Mouse (Mus musculus) testis, postnatal 14 days (tissue): ENCODE results near the gene Otub2.
A peak's percentile ranks its signal among the peaks of the same experiment; 100 is the strongest.

ENCODE experiments used
- DNase-seq: peaks from one replicate; pipeline ENCODE4 v3.0.0; 2021; ENCODE audit warnings: low spot score

Gene Otub2

DNA sequence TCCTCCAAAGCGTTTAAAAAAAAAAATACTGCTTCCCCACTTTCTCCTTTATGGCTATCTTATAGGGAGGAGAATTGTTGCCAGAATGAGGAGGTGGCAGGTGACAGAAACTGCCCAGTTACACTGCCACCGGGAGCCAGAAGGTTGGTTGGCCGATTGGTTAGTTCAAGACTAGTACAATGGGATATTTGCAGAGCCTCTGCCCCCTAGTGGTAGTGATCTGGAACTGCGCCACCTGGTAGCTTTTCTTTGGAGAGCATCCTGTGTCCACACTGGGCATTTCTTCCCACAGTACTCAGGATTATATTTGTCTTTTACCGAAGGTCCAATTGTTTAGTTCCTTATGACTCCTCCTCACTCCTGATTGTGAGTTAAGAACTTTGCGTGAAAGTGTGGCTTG lies 16.8 kb upstream of the Otub2 start:
- peak; percentile 62 for DNase-seq

DNA sequence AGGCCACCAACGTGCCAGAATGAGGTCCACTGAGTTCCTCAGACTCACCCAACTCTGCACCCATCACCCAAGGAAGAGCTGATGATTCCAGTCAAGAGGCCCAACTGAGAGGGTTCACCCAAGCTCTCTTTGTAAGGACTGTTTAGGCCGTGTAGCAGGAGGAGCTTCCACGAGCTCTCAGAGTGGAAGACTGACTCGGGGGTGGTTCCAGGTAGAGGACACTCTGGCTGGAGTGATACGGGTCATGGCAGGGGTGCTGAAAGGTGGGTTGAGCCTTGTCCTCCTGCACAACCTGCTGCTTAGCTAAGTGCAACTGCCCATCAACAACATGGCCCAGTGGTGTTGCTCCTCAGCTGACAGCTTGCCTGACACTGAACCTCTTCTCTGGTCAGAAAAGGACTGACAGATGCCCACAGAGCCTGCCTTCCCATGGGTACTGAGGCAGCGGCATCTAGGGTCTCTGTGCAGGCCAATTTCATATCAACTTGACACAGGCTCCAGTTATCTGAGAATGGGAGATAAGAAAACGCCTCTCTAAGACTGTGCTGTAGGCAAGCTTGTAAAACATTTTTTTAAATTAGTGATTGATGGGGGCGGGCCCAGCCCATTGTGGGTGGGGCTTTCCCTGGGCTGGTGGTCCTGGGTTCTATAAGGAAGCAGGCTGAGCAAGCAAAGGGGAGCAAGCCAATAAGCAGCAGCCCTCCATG lies 14.8 kb upstream of the Otub2 start:
- no peak for DNase-seq

DNA sequence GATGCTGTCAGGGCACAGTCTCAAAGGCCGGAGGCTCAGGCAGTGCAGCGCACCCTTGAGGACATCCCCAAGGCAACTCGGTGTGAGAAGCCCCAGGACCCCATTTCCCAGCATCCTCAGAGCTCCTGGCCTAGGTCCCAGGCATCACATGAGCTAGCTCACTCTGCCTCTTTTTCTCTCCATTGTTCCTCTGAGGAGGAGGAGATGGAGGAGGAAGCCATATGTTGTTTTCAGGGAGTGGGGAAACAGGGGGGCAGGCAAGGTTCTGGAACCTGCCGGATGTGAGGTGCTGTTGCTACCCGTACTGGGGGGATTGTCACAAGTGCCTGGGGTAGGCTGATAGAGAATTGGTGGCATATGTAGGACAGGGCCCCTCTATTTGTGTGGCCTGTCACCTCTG lies 12.4 kb upstream of the Otub2 start:
- DNase-seq = no peak

DNA sequence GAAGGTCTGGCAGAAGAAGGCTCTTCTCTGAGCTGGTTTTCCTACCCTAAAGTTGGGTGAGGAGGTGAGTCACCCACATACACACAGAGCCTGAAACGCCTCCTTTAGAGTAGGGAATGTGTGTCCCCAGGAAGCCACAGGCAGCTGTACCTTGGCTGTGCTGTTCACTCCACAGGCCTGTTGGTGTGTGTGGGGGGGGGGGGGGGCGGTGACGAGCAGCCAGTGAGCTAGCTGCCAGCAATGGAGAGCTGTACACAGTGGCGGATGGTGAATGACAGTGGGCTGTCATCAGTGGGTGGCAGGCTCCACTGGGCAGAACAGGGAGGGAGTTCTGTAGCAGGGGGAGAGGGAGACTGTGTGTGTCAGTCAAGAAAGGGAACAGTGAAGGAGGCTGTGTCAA lies 11.7 kb upstream of the Otub2 start:
- DNase-seq = no peak

DNA sequence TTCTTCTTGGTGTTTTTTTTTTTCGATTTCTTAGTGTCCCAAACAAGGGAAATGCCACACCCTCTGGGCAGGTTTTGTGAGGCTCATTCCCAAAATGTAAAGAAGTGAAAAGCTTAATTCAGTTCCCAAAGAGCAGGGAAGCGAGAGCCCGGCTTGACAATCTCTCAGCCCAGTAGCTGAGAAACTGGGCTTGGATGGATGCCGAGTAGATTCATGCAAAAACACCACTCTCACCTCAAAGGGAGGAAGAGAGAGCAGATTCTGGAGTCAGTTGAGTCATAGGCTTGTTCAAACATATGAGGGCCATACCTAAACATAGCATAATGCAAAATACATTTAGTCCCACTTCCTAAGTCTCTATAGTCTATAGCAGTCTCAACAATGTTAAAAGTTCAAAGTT lies 8.3 kb upstream of the Otub2 start:
- DNase-seq = no peak

DNA sequence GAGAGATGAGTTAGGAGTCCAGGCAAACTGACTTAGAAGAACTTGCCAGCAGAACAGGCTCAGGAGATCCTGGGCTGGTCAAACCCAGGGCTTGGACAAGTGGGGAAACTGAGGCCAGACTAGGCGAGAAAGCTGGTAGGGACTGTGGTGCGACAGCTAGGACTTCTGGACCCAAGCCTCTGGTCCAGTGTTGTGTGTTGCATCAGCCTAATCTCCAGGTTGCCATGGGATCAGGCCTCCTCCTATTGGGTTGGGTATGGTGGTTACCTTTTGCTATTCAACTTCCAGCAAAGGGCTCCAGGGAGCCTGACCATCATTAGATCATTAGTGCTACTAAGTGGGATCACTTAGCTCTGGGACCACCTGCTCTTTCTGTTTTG lies 856 bp downstream of the Otub2 start:
- DNase-seq = no peak

DNA sequence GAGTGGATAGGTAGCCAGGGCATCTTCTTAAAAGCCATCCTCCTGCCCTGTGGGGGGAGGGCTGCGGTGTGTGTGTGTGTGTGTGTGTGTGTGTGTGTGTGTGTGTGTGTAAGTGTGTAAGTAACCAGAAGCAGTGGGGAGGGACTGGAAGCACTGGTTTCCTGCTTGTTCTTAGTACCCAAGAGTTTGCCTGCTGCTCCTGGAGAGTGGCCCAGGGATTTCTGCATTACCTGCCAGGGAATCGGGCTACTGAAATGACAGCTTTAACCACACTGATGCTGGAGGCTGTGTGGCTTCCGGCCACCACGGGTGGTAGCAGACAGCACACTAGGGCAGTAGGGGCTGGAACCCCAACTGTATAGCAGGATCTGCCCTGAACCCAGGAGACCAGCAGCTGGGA lies 1.5 kb downstream of the Otub2 start:
- no peak for DNase-seq

DNA sequence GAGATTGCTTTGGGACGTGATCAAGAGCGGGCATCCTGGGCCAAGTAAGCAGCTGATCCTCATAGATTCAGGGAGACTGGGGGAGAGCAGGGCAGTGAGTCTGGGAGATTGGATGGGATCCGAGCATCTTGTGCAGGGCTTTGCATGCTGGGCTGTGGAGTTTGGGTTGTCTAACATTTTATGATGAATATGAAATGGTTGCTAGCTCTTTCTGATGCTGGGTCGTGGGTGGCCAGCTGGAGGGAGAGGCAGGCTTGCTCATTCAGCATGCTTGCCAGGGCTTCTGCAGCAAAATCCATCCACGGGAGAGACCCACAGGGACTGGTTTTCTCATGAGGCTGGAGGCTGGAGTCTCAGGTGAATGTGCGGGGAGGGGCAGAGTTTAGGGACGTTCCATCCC lies 2.6 kb downstream of the Otub2 start:
- DNase-seq = no peak

DNA sequence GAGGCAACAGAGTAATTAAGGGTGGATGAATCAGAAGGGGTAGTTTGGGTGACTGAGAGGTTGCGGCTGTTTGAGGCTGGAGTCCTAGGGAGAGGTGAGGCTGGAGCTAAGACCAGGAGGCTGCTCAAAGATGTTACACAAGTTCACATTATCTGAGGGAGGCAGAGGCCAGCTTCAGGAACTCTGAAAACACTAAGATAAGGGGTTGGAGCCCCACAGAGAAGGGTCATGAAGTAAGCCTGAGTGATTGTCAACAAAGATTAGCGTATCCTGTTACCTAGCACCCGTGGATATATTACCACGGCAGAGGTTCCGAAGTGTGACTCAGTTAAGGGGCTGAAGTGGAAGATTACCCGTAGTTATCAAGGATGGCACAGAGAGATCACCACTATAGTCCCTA lies 5.0 kb downstream of the Otub2 start:
- DNase-seq = no peak

DNA sequence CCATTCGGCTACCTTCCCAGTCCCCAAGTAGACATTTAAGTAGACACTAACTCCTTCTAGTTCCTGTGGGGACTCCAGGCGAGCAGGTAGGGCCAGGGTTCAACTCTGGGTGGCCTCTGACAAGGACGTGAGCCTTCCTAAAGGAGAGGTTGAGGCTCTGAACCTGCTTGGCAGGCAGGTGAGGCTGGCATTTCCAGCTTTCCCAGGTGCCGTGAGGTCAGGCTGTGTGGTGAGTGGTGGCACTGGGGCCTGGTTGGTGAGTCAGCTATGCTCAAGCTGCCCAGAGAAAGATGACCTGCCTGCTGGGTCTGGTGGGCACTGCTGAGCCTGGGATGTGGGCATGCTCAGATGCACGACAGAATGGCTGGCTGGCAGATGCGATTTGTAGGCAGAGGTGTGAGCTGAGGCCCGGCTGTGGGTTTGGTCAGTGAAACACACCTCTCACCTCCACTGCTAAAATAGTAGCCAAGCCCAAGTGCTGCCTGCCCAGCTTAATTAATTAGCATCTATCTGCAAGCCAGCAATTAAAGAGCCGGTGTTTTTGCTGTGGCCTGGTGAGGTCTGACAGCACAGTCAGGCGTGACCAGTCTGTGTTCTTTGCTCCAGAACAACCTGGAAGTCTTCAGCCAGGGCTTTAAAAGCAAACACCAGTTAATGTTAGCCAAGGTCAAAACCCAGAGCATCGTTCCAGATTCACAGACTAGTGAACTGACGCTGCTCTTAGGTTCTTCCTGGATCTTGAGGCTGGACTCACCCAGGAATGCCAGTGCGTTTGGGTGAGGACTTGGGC lies 7.2 kb downstream of the Otub2 start:
- no peak for DNase-seq

DNA sequence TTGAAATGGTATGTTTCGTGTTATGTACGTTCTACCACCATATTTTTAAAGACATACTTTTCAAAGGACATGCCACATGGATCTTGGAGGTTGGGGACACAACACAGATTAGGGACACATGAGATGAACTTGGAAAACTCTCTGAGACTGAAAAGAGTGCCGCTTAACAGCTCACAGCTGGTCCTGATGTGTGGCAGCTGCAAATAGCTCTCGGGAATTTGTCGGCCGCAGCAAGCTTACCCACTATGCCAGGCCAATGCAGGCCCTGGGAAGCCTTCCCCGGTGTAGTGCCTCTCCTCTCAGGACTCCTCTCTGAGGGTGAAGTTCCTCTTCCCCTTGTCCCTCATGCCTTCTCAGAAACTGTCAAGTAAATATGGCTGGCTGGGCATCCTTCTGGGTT lies 8.3 kb downstream of the Otub2 start:
- no peak for DNase-seq

DNA sequence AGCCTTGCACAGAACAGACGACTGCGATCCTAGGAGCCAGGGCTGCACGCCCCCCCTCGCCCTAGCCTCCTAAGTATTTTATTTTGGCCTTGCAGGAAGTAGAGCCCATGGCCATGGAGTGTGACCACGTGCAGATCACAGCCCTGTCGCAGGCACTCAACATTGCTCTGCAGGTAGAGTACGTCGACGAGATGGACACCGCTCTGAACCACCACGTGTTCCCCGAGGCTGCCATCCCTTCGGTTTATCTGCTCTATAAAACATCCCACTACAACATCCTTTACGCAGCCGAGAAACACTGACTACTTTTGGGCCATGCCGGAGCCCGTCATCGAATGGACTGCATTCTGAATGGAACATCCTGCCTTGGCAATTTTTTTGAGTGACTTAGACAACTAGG lies 15.6 kb downstream of the Otub2 start:
- DNase-seq = no peak

DNA sequence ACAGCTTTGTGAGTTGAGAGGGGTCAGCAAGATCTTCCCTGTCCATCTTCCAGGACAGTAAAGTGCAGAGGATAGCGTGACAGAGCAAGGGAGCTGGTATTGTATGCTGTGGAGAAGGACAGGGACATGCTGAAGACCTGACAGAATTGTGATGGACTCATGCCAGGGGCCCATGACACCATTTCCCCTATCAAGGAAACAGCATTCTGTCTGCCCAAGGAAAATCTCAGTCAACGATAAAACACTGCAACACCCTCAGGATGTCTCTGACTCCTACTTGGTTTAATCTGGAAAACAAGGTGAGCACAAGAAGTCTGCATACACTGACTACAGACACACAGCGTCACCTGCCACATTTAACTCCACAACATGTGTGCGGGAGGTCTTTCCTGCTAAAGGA lies 19.2 kb downstream of the Otub2 start, which contains the start of gene 9330161L09Rik:
Gene 9330161L09Rik, minus strand, starts transcription at position 101 of the 400 bp plus-strand sequence.
- DNase-seq = no peak

DNA sequence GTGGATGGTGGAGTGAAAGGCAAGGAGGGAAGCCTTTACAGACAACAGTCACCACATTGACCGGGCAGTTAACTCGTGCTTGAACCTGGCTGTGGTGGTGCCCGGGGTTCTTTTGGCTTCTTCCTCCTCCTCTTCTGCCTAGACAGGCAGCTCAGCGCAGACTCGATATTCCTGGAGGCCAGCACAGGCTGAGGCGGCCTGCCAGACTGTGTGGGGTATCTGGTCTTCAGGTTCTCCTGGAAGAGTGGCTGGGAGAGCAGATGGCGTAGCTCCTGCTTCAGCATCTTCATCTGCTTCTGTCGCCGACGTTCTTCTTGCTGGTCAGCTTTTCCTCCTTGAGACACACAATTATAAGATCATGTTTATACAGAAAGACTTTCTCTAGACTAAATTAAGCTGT lies 19.7 kb downstream of the Otub2 start:
- no peak for DNase-seq

DNA sequence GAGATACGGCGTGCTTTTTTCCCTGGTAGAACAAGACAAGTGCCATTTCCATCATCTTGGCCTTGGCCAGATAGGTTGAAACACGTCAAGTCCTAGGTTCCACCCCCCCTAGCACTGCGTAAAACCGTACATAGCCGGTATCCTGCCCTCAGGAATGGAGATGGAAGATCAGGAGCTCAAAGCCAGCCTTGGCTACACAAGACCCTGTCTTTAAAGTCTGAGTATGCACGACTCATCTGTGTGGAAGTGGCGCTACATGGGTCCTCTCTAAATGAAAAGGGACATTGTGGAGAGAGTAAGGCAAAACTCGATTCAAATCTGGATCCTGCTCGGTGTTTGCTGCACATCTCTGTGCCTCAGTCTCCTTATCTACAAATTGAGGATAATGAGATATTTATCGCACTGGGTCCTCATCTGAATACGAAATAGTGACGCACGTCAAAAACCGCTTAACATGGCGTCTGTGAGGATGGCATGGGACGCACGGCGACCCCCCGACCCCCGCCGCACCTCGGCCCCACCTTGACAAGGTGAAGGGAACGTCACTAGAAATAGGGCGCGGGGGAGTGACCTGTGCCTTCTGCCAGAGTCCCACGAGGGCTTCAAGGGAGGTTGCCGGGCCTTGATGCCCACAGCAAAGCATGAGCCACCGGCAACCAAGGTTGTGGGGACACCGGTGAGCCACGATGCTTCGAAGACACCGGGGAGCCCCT lies 36.7 kb downstream of the Otub2 start:
- DNase-seq = no peak

DNA sequence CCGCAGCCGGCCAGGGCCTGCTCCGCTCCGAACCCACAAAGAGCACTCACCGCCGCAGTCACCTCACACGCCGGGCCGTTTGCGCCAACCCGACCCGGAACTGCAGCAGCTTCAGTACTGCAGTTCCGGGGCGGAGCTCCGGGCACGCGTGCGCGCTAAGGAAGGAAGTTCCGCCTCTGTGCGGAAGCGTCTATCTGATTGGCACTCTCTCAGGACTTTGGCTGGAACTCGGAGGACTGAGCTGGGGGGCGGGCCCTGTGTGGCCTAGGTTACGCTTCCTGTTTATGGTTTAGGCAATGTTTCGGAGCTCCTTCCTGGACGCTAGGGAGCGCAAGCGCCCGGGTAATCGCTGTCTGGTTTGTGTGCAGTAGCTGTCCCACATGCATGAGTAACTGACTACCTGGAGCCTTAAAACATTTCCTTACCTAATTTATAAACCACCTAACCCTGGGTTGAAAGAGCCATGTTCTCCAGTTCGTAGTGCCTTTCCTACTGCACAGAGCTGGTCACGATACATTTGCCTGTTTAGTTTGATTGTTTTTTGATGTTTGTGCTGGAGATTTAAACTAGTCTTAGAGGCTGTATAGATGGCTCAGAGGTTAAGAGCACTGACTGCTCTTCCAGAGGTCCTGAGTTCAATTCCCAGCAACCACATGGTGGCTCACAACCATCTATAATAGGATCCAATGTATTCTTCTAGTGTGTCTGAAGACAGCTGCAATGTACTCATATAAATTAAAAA lies 37.4 kb downstream of the Otub2 start, which contains the start of gene Ddx24:
Gene Ddx24, minus strand, starts transcription at position 102 of the 742 bp plus-strand sequence.
- DNase-seq = peak; percentile 97

DNA sequence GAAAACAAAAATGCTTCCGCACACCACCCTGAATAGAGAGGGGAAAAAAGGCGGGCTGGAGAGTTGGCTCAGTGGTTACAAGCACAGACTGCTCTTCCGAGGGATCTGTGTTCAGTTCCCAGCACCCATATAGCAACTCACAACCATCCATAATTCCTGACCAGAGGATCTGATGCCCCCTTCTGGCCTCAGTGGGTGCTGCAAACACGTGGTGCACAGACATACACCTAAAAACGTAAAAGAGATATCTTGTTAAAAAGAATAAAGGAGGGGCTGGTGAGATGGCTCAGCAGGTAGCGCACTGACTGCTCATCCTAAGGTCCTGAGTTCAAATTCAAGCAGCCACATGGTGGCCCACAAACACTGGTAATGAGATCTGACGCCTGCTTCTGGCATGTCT lies 38.2 kb downstream of the Otub2 start:
- no peak for DNase-seq

DNA sequence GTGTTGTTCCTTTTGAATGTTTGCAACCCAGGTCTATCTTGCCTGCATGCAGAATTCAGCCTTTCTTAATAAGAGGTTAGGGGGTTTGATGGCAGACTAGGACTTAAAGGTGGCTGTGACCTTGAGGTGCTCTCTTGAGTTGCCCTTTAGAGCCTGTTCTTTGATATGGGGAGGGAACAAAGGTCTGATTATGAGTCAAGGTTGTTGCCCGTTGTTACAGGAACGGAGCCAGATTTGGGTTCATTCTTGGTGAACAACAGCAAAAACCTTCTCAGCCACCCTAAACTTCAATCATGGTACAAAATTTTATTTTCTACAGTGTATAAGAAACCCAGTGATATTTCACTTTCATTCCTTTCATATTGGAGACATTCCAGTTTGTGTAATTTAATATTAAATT lies 44.9 kb downstream of the Otub2 start:
- peak; percentile 50 for DNase-seq

DNA sequence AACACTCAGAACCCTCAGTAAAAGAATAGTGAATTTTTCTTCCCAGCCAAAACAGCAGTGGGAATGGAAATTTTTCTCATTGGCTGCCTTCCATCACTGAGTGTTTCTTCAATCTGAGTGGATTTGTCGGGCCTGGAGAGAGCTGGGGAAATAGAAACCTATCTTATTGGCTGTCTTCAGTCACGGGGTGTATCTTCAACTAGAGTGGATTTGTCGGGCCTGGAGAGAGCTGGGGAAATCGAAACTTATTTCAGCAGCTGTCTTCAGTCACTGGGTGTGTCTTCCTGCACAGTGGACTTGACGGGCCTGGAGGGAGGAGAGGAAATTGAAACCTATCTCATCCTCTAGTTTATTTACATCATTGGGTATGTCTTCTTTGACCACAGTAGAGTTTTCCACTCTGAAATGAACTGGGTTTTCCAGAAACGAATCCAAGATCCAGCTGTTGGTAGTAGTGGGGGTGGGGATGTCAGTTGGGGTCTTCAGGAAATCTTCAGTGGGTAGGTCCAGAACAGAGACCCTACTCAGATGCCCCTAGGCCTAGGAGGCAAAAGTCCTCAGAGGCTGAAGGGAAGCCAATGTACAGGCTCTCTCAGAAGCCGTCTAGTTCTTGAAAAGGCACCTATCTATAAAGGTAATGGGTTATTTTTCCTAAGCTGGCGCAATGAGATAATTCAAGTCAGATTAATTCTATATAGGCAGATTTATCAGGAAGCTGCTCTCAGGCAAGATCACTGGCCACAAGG lies 45.7 kb downstream of the Otub2 start, which contains the start of gene Ifi27:
Gene Ifi27, plus strand, starts transcription at position 226 of the 746 bp plus-strand sequence.
- DNase-seq = peak; percentile 77

DNA sequence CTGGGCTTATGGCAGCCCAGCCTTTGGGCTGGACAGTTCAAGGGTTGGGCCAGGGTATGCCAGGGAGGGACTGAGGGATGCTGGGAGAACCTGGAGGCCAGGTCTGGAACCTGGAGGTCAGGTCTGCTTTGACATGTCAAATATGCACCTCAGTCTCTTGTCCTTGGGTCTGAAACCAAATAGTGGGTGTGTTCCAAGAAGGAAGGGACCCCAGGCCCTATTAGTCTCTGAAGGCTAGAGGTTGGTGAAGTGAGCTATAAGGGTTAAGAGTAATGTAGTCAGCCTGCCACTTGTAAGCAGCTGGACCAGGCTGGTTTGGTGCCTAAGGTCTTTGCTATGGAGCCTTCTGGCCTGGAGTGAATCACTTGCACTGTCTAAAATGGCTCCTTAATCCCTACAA lies 46.4 kb downstream of the Otub2 start:
- no peak for DNase-seq

DNA sequence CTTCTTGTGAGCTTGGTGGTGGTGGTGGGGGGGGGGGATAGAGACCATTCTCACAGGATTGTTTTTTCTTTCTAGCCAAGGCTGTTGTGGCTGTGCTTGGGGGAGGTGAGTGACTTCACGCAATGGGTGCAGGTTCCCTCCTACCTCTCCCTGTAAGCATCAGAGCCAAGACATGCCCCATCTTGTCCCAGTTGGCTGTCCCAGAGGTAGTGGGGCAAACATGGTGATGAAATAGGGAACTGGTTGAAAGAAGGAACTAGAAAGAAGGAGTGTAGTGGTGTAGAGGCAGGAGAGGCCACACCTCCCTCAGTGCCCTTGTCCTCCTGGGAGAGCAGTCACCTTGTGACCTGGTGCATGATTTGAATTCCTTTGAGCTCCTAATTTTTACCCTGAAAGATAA lies 49.1 kb downstream of the Otub2 start:
- no peak for DNase-seq
